Mouse (Mus musculus) kidney, adult 2 months (tissue): ENCODE measurements around the gene Tnfsf12. TPM values are rescaled to one million over a fixed set of nuclear protein-coding genes. Genes with fewer than 3 reads are reported as not detected.

Experiments
- DNase-seq: peaks from one replicate; pipeline ENCODE4 v3.0.0; 2021
- H3K27ac ChIP-seq: fragments of 200-500 bp; 2 replicates; pipeline ENCODE4 v1.5.1; 2012; ENCODE audit warnings: low read depth, low read length, control low read depth, inconsistent platforms; ENCODE audit not compliant: insufficient read depth
- H3K27me3 ChIP-seq: fragments of 200-500 bp; replicated peaks from 2 replicates; pipeline ENCODE4 v1.6.1; 2012; ENCODE audit warnings: mild to moderate bottlenecking, moderate library complexity, low read length, inconsistent platforms; ENCODE audit not compliant: control insufficient read depth, insufficient read depth
- H3K36me3 ChIP-seq: fragments of 200-500 bp; 2 replicates; pipeline ENCODE4 v1.6.1; 2012; ENCODE audit warnings: mild to moderate bottlenecking, moderate library complexity, low read length, inconsistent platforms; ENCODE audit not compliant: control insufficient read depth, insufficient read depth
- H3K4me1 ChIP-seq: fragments of 200-500 bp; 2 replicates; pipeline ENCODE4 v1.6.1; 2011; ENCODE audit warnings: low read length; ENCODE audit not compliant: control insufficient read depth, insufficient read depth
- H3K4me3 ChIP-seq: fragments of 200-500 bp; 2 replicates; pipeline ENCODE4 v1.5.1; 2011; ENCODE audit warnings: mild to moderate bottlenecking, low read depth, low read length, control low read depth; ENCODE audit not compliant: insufficient read depth
- CTCF ChIP-seq: fragments of 200-500 bp; conservative IDR thresholded peaks from 2 replicates; pipeline ENCODE4 v1.5.1; 2011; ENCODE audit warnings: low read depth, mild to moderate bottlenecking, control low read depth, low read length, moderate library complexity, mixed read lengths; ENCODE audit not compliant: insufficient read depth, insufficient read length
- POLR2A ChIP-seq: fragments of 200-500 bp; IDR thresholded peaks from one replicate; pipeline ENCODE4 v1.6.1; 2011; ENCODE audit warnings: low read depth, low read length, control low read depth
- WGBS: fragments of 180-500 bp; shearing (Covaris S2); methylation state at CpG from one replicate; pipeline ENCODE4 v1.1.7; 2018; 5-methylcytosine and 5-hydroxymethylcytosine counted together
- polyA plus RNA-seq: library from polyadenylated mRNA; depleted of rRNA; stranded (reverse); fragments of >200 nt; gene quantifications from 2 replicates; pipeline ENCODE4 v1.2.3, GENCODE M21; 2012

The Tnfsf12 gene
- polyA plus RNA-seq, 1 experiment, result 65.1 TPM

- under 1% methylated on average over 80 of the region's 80 CpGs for WGBS
- H3K27me3 ChIP-seq, result no peaks in the 10 kb centered on the region
- H3K27ac ChIP-seq, result peak within 1 kb of the TSS; percentile 93
- H3K4me3 ChIP-seq, result peak within 1 kb of the TSS; percentile 76
- DNase-seq, result peak; percentile 98
- peak; percentile 73 for TF ChIP-seq POLR2A
- no peak for TF ChIP-seq CTCF
- peaks cover 2% of the 10 kb centered on the region; the same call in 1 of the 2 replicates for H3K36me3 ChIP-seq
- peaks cover 30% of the 10 kb centered on the region for H3K4me1 ChIP-seq
These were observed 14.1 kb downstream of the Tnfsf12 start, which contains the start of gene Senp3 for GRCm38 (mm10) chr11:69681314-69682208. Gene Senp3 (minus strand): TSS chr11:69682084.

- TF ChIP-seq POLR2A (no peak), CTCF (no peak)
- no peaks in the 10 kb centered on the region for H3K27me3 ChIP-seq
- H3K36me3 ChIP-seq, result peaks cover 2% of the 10 kb centered on the region
- H3K4me1 ChIP-seq, result peaks cover 20% of the 10 kb centered on the region
- H3K27ac ChIP-seq, result no peak overlapping the region
- no peak for DNase-seq
- 90% methylated on average over 30 of the region's 30 CpGs for WGBS
- no peak overlapping the region for H3K4me3 ChIP-seq
These were observed 15.4 kb downstream of the Tnfsf12 start for GRCm38 (mm10) chr11:69680136-69680855.

DNA sequence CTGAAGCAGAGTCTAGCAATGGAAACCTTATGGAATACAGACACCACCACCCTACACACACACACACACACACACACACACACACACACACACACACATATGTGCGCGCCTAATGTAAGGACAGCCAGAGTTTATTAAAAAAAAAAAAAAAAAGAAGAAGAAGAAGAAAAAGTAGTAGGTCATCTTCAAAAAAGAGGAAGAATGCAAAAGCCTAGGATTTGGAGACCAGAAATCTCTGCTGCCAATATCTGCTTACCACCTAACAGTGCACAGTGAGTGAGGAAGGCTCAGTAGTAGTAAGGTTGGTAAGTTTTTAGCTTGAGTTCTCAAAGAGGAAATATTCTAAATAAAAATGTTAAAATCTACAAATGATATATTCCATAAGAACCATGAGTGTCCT is 16.5 kb downstream of the Tnfsf12 start:
- TF ChIP-seq CTCF, result no peak
- TF ChIP-seq POLR2A, result no peak
- 96% methylated on average over 2 of the region's 2 CpGs for WGBS
- H3K4me1 ChIP-seq, result peaks cover 12% of the 10 kb centered on the region; the same call in 1 of the 2 replicates
- H3K27ac ChIP-seq, result no peak overlapping the region
- DNase-seq, result no peak
- no peaks in the 10 kb centered on the region for H3K27me3 ChIP-seq
- no peak overlapping the region for H3K4me3 ChIP-seq
- H3K36me3 ChIP-seq, result peaks cover 4% of the 10 kb centered on the region

- Histone ChIP-seq H3K27me3 (no peaks in the 10 kb centered on the region), H3K36me3 (peaks cover 8% of the 10 kb centered on the region; the same call in 1 of the 2 replicates), H3K27ac (peak within 1 kb of the TSS; percentile 97), H3K4me3 (peak within 1 kb of the TSS; percentile 93), H3K4me1 (peaks cover 5% of the 10 kb centered on the region; the same call in 1 of the 2 replicates)
- under 1% methylated on average over 36 of the region's 36 CpGs for WGBS
- DNase-seq, result peak; percentile 100
- no peak for TF ChIP-seq CTCF
- TF ChIP-seq POLR2A, result peak; percentile 92
These were observed 23.4 kb downstream of the Tnfsf12 start, which contains the start of gene Eif4a1 for GRCm38 (mm10) chr11:69672211-69672706. Gene Eif4a1 (minus strand): TSS chr11:69672423.

GRCm38 (mm10) chr11:69671726-69672124 is 23.9 kb downstream of the Tnfsf12 start:
- no peaks in the 10 kb centered on the region for H3K27me3 ChIP-seq
- no peak for TF ChIP-seq CTCF
- no peak for TF ChIP-seq POLR2A
- H3K4me3 ChIP-seq, result peak overlapping the region; percentile 93
- no peak for DNase-seq
- 2% methylated on average over 43 of the region's 43 CpGs for WGBS
- H3K4me1 ChIP-seq, result peaks cover 5% of the 10 kb centered on the region; the same call in 1 of the 2 replicates
- H3K36me3 ChIP-seq, result peaks cover 8% of the 10 kb centered on the region; the same call in 1 of the 2 replicates
- peak overlapping the region; percentile 97 for H3K27ac ChIP-seq

- Histone ChIP-seq H3K4me3 (peak overlapping the region; percentile 93), H3K4me1 (peaks cover 5% of the 10 kb centered on the region; the same call in 1 of the 2 replicates), H3K27ac (peak overlapping the region; percentile 97), H3K27me3 (no peaks in the 10 kb centered on the region), H3K36me3 (peaks cover 11% of the 10 kb centered on the region; the same call in 1 of the 2 replicates)
- peak; percentile 74 for TF ChIP-seq POLR2A
- TF ChIP-seq CTCF, result no peak
- WGBS, result under 1% methylated on average over 61 of the region's 61 CpGs
- peak; percentile 96 for DNase-seq
These were observed 24.6 kb downstream of the Tnfsf12 start for GRCm38 (mm10) chr11:69670786-69671725.
